Mouse (Mus musculus) olfactory bulb, adult 2 months (tissue): ENCODE results near the gene Cox7a1. TPM values are rescaled to one million over a fixed set of nuclear protein-coding genes. Genes with fewer than 3 reads are reported as not detected.

Experiments
- H3K27ac ChIP-seq: fragments of 200-500 bp; 2 replicates; pipeline ENCODE4 v1.5.1; 2012; ENCODE audit warnings: low read depth, low read length; ENCODE audit not compliant: insufficient read depth
- H3K4me1 ChIP-seq: fragments of 200-500 bp; 2 replicates; pipeline ENCODE4 v1.6.1; 2012; ENCODE audit warnings: low read length; ENCODE audit not compliant: control insufficient read depth, insufficient read depth
- H3K4me3 ChIP-seq: fragments of 200-500 bp; 2 replicates; pipeline ENCODE4 v1.5.1; 2012; ENCODE audit warnings: mild to moderate bottlenecking, low read depth, low read length, moderate library complexity; ENCODE audit not compliant: insufficient read depth
- CTCF ChIP-seq: fragments of 200-500 bp; IDR thresholded peaks from 2 replicates; pipeline ENCODE4 v1.5.1; 2012; ENCODE audit warnings: low read depth, mild to moderate bottlenecking, low read length, moderate library complexity; ENCODE audit not compliant: insufficient read depth
- POLR2A ChIP-seq: fragments of 200-500 bp; IDR thresholded peaks from 2 replicates; pipeline ENCODE4 v1.6.1; 2012; ENCODE audit warnings: mild to moderate bottlenecking, low read depth, low read length, moderate library complexity; ENCODE audit not compliant: insufficient read depth
- WGBS: fragments of 180-500 bp; shearing (Covaris S2); methylation state at CpG from one replicate; pipeline ENCODE4 v1.1.7; 2018; 5-methylcytosine and 5-hydroxymethylcytosine counted together
- polyA plus RNA-seq: library from polyadenylated mRNA; stranded (reverse); fragments of >200 nt; gene quantifications from 2 replicates; pipeline ENCODE4 v1.2.4, GENCODE M21; 2012; ENCODE audit warnings: low replicate concordance; ENCODE audit not compliant: missing spikeins, insufficient read depth, insufficient read length

Gene Cox7a1
- polyA plus RNA-seq, 1 experiment: not detected

DNA sequence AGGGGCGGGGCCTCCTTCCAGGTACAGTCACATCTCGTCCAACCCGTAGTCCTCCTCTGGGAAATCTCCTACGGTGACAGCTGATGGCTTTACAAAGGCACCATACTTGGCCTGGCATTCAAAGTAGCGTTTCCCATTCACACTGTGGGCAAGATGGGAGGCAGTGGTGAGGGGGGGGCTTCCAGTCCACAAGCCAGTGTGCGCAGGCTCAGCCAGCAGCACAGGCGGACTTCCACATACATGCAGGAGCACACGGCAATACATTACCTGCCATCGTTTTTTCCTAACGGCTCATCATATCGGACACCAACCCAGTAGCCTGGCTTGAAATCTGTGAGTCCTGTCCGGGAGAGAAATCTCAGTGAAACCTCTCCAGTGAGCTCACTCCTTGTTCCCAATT, 40.3 kb downstream of the Cox7a1 start:
- H3K4me3 ChIP-seq: no peak overlapping the region
- H3K4me1 ChIP-seq: peaks cover 4% of the 10 kb centered on the region
- 95% methylated on average over 12 of the region's 12 CpGs for whole genome bisulfite sequencing
- no peak overlapping the region for H3K27ac ChIP-seq
- TF ChIP-seq CTCF (no peak), POLR2A (no peak)

DNA sequence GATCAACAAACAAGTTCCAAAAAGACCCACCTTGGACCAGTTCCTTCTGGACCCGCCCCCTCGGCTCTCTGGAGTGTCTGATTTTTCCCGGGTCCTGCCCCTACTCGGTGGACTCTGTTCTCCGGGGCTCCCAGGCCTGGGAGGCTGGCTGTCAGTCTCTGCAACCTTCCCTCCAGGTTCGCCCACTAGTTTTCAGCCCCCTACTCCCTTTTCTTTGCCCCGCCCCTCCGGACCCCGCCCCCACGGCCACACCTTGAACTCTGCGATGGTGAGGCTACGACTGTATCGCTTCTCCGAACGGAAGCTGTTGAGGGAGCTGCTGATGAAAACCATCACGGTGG, 47.4 kb downstream of the Cox7a1 start:
- Histone ChIP-seq H3K4me1 (peaks cover 15% of the 10 kb centered on the region), H3K4me3 (peak overlapping the region; percentile 77), H3K27ac (no peak overlapping the region)
- WGBS: under 1% methylated on average over 16 of the region's 16 CpGs
- TF ChIP-seq CTCF (no peak), POLR2A (peak; percentile 8)

DNA sequence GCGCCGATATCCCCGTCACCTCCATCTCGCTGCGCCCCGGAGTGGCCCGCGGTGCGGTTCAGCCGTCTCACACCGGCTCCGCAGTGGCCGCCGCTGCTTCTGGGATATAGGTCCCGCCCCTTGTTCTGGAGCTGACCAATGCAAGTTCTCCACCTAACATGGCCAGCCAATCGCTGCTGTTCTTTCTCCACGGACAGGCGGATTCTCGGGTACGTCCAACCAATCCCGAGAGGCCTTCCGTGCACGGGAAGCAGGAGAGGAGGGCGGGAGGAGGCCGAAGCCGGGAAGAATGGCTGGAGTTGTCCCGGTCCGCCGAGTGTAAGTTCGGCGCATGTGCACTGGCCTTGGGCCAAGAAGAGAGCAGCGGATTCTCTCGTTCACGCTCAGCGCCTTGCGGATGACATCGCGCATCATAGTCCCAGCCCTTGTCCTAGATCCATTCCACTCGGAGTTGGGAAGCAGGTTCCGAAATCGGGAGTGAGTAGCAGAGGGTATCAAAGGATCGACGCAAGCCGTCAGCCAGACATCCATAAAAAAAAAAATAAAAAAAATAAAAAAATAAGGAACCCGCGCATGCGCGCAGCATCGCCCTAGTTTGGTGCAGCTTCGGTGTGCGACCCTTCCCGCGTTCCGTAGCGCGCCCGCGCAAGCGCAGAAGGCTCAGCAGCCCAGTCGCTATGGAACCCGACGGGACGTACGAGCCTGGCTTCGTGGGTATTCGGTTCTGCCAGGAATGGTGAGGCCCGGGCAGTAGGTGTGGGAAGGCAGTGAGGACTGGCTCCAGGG, 47.9 kb downstream of the Cox7a1 start, which contains the start of the genes Polr2i and Tbcb:
TSS of gene Polr2i (plus strand) at position 280 of the 786 bp plus-strand sequence.
TSS of gene Tbcb (minus strand) at position 604 of the 786 bp plus-strand sequence.
- peaks cover 15% of the 10 kb centered on the region for H3K4me1 ChIP-seq
- peak within 1 kb of the TSS; percentile 77 for H3K4me3 ChIP-seq
- peak within 1 kb of the TSS; percentile 92 for H3K27ac ChIP-seq
- under 1% methylated on average over 67 of the region's 67 CpGs for WGBS
- 0 out of 2 replicates have a peak, but pooled peaks have one; percentile 7 for TF ChIP-seq CTCF
- TF ChIP-seq POLR2A: peak; percentile 47

DNA sequence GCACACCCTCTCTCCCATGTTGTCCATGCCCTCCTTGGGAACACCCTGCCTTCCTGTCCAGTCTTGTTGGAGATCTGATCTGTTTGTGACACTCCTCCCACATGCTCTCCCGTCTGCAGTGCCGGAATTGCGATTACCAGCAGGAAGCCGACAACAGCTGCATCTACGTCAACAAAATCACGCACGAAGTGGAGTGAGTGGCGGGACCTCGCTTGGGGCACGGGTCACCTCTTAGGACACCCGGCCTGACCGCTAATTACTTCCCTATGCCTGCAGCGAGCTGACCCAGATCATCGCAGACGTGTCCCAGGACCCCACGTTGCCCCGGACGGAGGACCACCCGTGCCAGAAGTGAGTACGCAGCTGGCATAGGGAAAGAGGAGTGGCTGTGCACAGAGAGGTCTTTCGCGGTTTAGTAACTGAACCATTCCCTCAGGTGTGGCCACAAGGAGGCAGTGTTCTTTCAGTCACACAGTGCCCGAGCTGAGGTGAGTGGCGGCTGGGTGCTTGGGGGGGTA, 48.7 kb downstream of the Cox7a1 start:
- H3K4me1 ChIP-seq: peaks cover 15% of the 10 kb centered on the region
- TF ChIP-seq CTCF (no peak), POLR2A (no peak)
- peak overlapping the region; percentile 55 for H3K4me3 ChIP-seq
- peak overlapping the region; percentile 7; the same call in 1 of the 2 replicates for H3K27ac ChIP-seq
- WGBS: 5% methylated on average over 24 of the region's 24 CpGs

DNA sequence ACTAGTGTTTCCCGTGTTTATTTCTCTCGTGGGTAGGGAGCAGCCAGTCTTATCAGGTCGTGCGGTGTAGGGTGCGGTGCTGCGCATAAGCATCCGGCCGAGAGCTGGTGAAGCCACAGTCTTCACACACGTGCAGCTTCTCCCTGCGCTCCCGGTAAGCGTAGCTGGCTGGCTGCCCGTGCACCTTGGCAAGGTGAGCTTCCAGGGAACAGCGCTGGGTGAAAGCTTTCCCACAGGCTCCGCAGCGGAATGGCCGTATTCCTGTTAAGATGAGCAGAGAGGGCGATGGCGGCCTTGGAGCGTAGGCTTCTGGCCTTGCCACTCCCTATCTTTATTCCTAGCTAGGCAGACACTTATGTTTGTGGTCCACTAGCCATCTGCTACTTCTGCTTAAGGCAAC, 49.4 kb downstream of the Cox7a1 start:
- no peak overlapping the region for H3K27ac ChIP-seq
- TF ChIP-seq POLR2A (no peak), CTCF (no peak)
- 88% methylated on average over 20 of the region's 20 CpGs for WGBS
- peaks cover 15% of the 10 kb centered on the region for H3K4me1 ChIP-seq
- no peak overlapping the region; the same call in 1 of the 2 replicates for H3K4me3 ChIP-seq

DNA sequence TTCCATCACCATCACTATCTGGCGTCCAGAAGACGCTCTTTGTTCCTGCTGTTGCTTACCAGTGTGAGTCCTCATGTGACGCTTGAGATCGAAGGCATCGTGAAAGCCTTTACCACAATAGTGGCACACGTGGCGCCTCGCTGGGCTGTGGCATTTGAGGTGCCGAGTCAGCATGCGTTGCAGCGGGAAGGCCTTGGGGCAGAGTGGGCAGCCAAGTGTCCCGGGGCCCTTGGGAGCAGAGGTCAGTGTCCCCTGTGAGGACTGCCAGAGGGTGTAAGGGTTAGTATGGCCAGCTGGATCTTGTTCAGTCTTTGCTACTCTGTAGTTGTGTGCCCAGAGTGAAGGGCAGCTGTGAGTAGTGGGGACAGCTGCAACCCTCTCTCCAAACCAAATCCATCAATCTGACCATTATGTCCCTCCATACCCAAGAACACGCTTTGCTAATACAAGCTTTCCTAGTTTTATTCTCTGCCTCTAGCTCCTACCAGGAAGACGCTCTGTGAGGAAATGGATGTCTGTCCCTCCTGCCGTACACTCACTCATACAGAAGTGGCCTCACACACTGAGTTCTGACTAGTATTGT, 50.4 kb downstream of the Cox7a1 start:
- Histone ChIP-seq H3K27ac (no peak overlapping the region), H3K4me1 (peaks cover 15% of the 10 kb centered on the region), H3K4me3 (no peak overlapping the region)
- no peak for TF ChIP-seq CTCF
- TF ChIP-seq POLR2A: no peak
- 95% methylated on average over 15 of the region's 15 CpGs for WGBS

DNA sequence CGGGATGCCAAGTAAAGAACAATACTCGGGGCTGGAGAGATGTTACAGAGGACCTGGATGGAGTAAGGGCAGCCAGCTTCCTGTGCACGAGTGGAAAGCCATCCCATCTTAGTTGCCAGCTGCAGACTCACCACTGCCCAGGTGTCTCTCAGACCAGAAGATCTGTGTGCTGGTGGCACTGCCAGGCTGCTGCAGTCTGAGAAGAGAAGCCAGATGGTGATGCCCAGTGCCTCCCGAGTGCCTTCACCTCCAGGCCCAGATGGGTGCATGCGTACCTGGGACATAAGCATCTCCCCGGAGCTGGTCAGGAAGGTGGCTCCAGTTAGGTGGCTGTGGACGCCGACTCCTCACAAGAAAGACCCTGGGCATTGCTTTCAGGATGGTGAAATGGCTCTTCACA, 51.1 kb downstream of the Cox7a1 start:
- 95% methylated on average over 8 of the region's 8 CpGs for WGBS
- TF ChIP-seq POLR2A (no peak), CTCF (no peak)
- peaks cover 15% of the 10 kb centered on the region for H3K4me1 ChIP-seq
- no peak overlapping the region for H3K27ac ChIP-seq
- no peak overlapping the region for H3K4me3 ChIP-seq

DNA sequence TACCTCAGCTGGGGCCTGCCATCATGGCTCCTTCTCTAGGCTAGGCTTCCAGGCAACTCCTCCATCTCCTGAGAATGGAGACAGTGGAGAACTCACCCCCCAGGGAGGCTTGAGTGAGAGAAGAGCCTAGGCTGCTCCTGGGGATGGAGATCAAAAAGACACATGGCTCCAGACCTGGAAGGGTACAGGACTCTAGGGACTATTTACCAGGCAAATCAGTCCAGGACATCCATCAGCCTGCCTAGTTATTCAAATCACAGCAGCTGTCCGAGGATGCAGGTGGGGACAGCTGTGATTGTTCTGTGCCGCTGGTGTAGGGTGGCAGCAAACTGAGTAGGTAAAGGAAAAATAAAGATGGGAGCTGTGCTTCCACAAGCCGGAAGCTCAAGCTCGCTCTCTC, 51.7 kb downstream of the Cox7a1 start, which contains the start of gene Ovol3:
TSS of gene Ovol3 (minus strand) at position 101 of the 400 bp plus-strand sequence.
- H3K4me3 ChIP-seq: no peak within 1 kb of the TSS
- 93% methylated on average over 4 of the region's 4 CpGs for WGBS
- H3K4me1 ChIP-seq: peaks cover 15% of the 10 kb centered on the region
- H3K27ac ChIP-seq: no peak within 1 kb of the TSS
- TF ChIP-seq CTCF: no peak
- no peak for TF ChIP-seq POLR2A

Other genes with a start within 250 kb of the Cox7a1 start
- gene Zfp74, start 230.1 kb upstream of the Cox7a1 start, polyA plus RNA-seq: not detected in 2 replicates
- not detected in 2 replicates for gene Zfp568, start 200.2 kb upstream of the Cox7a1 start, polyA plus RNA-seq
- not detected in 2 replicates for gene Zfp14, start 132.8 kb upstream of the Cox7a1 start, polyA plus RNA-seq
- not detected in 2 replicates for gene Zfp82, start 111.2 kb upstream of the Cox7a1 start, polyA plus RNA-seq
- gene Gm26920, start 93.7 kb upstream of the Cox7a1 start, polyA plus RNA-seq: not detected in 2 replicates
- gene Zfp566, start 93.6 kb upstream of the Cox7a1 start, polyA plus RNA-seq: not detected in 2 replicates
- 238 TPM in 1 of 2 replicates, not detected in the other for gene Zfp260, start 89.4 kb upstream of the Cox7a1 start, polyA plus RNA-seq
- not detected in 2 replicates for gene Zfp382, start 62.2 kb upstream of the Cox7a1 start, polyA plus RNA-seq
- gene Zfp146, start 14.4 kb upstream of the Cox7a1 start, polyA plus RNA-seq: not detected in 2 replicates
- gene Capns1, start 14.7 kb downstream of the Cox7a1 start, polyA plus RNA-seq: 469 TPM in 1 of 2 replicates, not detected in the other
- not detected in 2 replicates for gene Polr2i, start 47.8 kb downstream of the Cox7a1 start, polyA plus RNA-seq
- not detected in 2 replicates for gene Tbcb, start 48.1 kb downstream of the Cox7a1 start, polyA plus RNA-seq
- gene Ovol3, start 51.6 kb downstream of the Cox7a1 start, polyA plus RNA-seq: not detected in 2 replicates
- gene Thap8, start 96.0 kb downstream of the Cox7a1 start, polyA plus RNA-seq: not detected in 2 replicates
- gene Wdr62, start 96.3 kb downstream of the Cox7a1 start, polyA plus RNA-seq: not detected in 2 replicates
- 737 TPM in 1 of 2 replicates, not detected in the other for gene Clip3, start 107.6 kb downstream of the Cox7a1 start, polyA plus RNA-seq
- gene Alkbh6, start 124.6 kb downstream of the Cox7a1 start, polyA plus RNA-seq: not detected in 2 replicates
- not detected in 2 replicates for gene Syne4, start 130.7 kb downstream of the Cox7a1 start, polyA plus RNA-seq
- gene E130208F15Rik, start 137.6 kb downstream of the Cox7a1 start, polyA plus RNA-seq: not detected in 2 replicates
- not detected in 2 replicates for gene Sdhaf1, start 139.8 kb downstream of the Cox7a1 start, polyA plus RNA-seq
- not detected in 2 replicates for gene Lrfn3, start 178.6 kb downstream of the Cox7a1 start, polyA plus RNA-seq
- not detected in 2 replicates for gene Tyrobp, start 229.6 kb downstream of the Cox7a1 start, polyA plus RNA-seq
- gene Hcst, start 235.7 kb downstream of the Cox7a1 start, polyA plus RNA-seq: not detected in 2 replicates
- not detected in 2 replicates for gene Nfkbid, start 237.6 kb downstream of the Cox7a1 start, polyA plus RNA-seq